Mouse (Mus musculus) ES-Bruce4 (cell line): ENCODE results near the gene Nptx1.

ENCODE experiments used
- CTCF ChIP-seq: IDR thresholded peaks from one replicate; pipeline ENCODE4 v1.8.1; 2011; ENCODE audit warnings: low read depth, low read length
- POLR2A ChIP-seq: IDR thresholded peaks from one replicate; pipeline ENCODE4 v1.8.1; 2011; ENCODE audit warnings: low read length; ENCODE audit not compliant: insufficient read depth

DNA sequence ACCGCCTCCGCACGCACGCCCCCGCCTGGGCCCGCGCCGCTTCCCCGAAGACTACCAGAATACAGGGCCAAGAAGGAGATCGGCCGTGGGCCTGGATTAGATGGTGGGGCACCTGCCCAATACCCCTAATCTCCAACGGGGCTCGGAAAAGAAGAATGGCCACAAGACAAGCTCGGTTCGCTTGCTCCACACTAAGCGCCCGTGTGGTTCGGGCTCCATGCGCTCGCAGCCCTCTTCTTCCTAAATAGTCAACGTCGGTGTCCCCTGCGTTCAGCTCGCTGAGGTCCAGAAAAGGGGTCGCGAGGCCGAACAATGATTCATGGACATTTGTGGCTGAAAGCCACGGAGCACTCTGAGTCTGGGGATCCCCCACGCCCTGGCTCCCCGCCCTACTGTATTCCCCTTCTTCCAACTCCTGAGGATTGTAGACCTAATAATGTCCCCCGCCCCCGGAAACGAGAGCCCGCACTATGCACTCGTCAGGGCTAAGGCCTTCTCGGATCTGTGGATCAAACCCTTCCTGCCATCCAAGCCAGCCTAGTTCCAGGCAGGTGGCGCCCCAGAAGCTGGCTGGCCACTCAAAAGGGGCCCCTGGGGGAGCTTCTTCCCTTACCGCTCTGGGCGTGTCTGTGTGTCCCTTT is 518 bp upstream of the Nptx1 start:
- TF ChIP-seq CTCF (no peak), POLR2A (no peak)
